Mouse (Mus musculus) E14TG2a.4 (cell line): ENCODE measurements around the gene Disp1.

ENCODE experiments used
- CTCF ChIP-seq: conservative IDR thresholded peaks from 2 replicates; pipeline ENCODE4 v1.5.1; 2014; ENCODE audit warnings: low read length
- NANOG ChIP-seq: IDR thresholded peaks from 2 replicates; pipeline ENCODE4 v1.6.1; 2014; ENCODE audit warnings: borderline replicate concordance, low read length, mixed read lengths

DNA sequence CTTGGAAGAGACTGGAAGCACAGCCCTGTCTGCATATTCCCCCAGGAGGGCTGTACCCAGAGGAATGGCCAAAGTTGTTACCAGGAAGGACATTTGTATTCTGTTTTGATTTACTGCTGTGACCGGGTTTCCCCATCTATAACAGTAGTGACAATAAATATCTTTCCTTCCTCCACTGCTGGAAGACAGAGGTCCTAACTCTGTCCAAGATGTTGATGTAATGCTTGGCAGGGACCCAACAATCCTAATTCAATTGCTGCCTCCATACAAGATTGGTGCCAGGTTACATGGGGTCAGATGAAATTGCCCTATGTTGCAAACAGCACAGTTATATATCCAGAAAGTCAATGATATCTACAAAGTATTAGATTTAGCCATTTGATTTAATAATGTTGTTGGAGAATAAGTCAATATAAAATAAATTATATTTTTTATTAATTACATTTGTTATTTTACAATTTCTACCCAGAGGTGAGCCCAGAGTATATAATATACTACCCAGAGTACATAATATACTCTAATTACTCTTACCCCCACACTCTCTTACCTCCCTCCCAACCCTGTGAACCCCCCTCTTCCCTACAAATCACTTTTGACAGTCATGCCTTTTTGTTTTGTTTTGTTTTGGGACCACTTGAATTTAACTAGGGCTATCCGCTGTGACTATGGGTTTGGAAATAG, 165.6 kb downstream of the Disp1 start:
- no peak for TF ChIP-seq CTCF
- no peak for TF ChIP-seq NANOG
